Mouse (Mus musculus) liver, postnatal 0 days (tissue): ENCODE data around the gene Ddc. TPM values are rescaled to one million over a fixed set of nuclear protein-coding genes. Genes with fewer than 3 reads are reported as not detected.

Experiments used
- ATAC-seq: fragments of 200-750 bp; cut with Nextera tagmentation; 2 replicates; pipeline ENCODE4 v1.8.0; 2017; ENCODE audit warnings: mild to moderate bottlenecking, moderate library complexity
- DNase-seq: peaks from one replicate; pipeline ENCODE4 v3.0.0-alpha.2; 2016
- H3K27ac ChIP-seq: fragments of 300-500 bp; sonication (generic); 2 replicates; pipeline ENCODE4 v1.5.1; 2014; ENCODE audit warnings: antibody characterized with exemption, moderate library complexity, mild to moderate bottlenecking, low read depth
- H3K27me3 ChIP-seq: fragments of 300-500 bp; sonication (generic); 2 replicates; pipeline ENCODE4 v1.6.1; 2014; ENCODE audit warnings: low read length, control low read depth, mixed read lengths; ENCODE audit not compliant: insufficient read depth
- H3K36me3 ChIP-seq: fragments of 300-500 bp; sonication (generic); replicated peaks from 2 replicates; pipeline ENCODE4 v1.6.1; 2014; ENCODE audit warnings: mild to moderate bottlenecking, control low read depth, low read length, moderate library complexity, mixed read lengths; ENCODE audit not compliant: insufficient read depth
- H3K4me1 ChIP-seq: fragments of 300-500 bp; sonication (generic); 2 replicates; pipeline ENCODE4 v1.6.1; 2014; ENCODE audit warnings: antibody characterized with exemption, mild to moderate bottlenecking, control low read depth; ENCODE audit not compliant: insufficient read depth
- H3K4me2 ChIP-seq: fragments of 300-500 bp; sonication (generic); 2 replicates; pipeline ENCODE4 v1.6.1; 2014; ENCODE audit warnings: low read depth, mild to moderate bottlenecking, low read length, moderate library complexity, mixed read lengths
- H3K4me3 ChIP-seq: fragments of 300-500 bp; sonication (generic); 2 replicates; pipeline ENCODE4 v1.5.1; 2014; ENCODE audit warnings: low read depth, low read length
- H3K9ac ChIP-seq: fragments of 300-500 bp; sonication (generic); replicated peaks from 2 replicates; pipeline ENCODE4 v1.6.1; 2014; ENCODE audit warnings: mild to moderate bottlenecking, moderate library complexity
- H3K9me3 ChIP-seq: fragments of 300-500 bp; sonication (generic); 2 replicates; pipeline ENCODE4 v1.6.1; 2016; ENCODE audit warnings: mild to moderate bottlenecking, control low read depth, low read length, mixed read lengths
- CTCF ChIP-seq: sonication (generic); IDR thresholded peaks from 2 replicates; pipeline ENCODE4 v1.5.1; 2016; ENCODE audit warnings: antibody characterized with exemption, low read depth
- EP300 ChIP-seq: IDR thresholded peaks from 2 replicates; pipeline ENCODE4 v1.6.1; 2016; ENCODE audit warnings: antibody characterized with exemption, low read depth, mild to moderate bottlenecking
- WGBS: fragments of 180-500 bp; shearing (Covaris S2); extraction: QIAGEN DNeasy Blood & Tissue Kit; methylation state at CpG from one replicate; pipeline ENCODE4 v1.1.7; 2014; ENCODE audit not compliant: insufficient replicate concordance; 5-methylcytosine and 5-hydroxymethylcytosine counted together
- polyA plus RNA-seq: library from polyadenylated mRNA; unstranded; fragments of >200 nt; fragmentation: Nextera tagmentation; extraction: Ambion mirVana; gene quantifications from 2 replicates; pipeline ENCODE4 v1.2.1, GENCODE M21; 2015

Ddc gene
- polyA plus RNA-seq, 1 experiment from 2014 or later: 17.5 TPM

DNA sequence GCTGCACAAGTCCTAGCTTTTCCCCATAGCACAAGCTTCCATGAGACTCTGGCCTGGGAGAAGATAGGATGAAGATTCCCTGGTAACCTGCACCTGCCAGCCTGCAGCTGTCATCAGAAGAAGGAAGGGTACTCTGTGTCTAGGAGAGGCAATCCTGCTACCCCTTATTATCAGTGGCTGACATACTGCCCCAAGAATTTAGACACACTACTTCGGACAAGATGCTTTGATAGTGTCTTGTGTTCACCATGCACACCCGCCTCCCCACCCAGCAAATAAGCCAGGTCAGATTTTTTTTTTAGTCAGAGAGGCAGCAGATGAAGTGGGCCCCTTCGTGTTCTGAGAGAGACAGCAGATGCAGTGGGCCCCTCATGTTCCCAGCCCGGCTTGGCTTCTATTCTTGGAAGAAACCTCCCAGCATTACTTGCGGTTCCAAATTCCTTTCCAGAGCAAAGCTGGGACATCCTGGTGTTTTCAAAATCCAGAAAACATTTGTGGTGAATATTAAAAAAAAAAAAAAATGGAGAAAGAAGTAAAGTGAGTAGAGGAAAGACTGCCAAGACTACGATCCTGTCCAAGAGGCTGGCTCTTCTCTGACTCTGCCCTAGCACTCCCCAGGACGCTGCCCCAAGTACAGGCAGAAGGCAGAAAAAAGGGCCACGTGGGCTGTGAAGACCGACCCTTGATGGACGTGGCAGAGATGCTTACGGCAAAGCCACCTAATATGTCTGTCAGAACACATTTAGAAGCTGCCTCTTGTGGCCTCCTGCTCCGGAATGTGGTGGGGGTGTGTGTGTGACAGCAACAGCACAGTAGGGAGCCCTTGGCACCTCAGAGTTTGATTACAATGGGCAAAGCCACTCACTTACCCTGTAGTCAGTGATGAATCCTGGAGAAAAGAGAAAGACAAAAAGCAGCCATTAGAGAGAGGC, 73.7 kb downstream of the Ddc start:
- 61% methylated on average over 12 of the region's 12 CpGs for WGBS
- no peak overlapping the region for H3K4me2 ChIP-seq
- no peak overlapping the region for H3K9ac ChIP-seq
- DNase-seq (no peak), ATAC-seq (no peak)
- no peak overlapping the region for H3K4me3 ChIP-seq
- TF ChIP-seq CTCF: no peak
- TF ChIP-seq EP300: no peak
- H3K36me3 ChIP-seq: no peaks in the 10 kb centered on the region
- peaks cover 20% of the 10 kb centered on the region for H3K4me1 ChIP-seq
- 0 out of 2 replicates have a peak, but pooled peaks cover 2% of the 10 kb centered on the region for H3K27me3 ChIP-seq
- H3K9me3 ChIP-seq: no peaks in the 10 kb centered on the region
- H3K27ac ChIP-seq: no peak overlapping the region

DNA sequence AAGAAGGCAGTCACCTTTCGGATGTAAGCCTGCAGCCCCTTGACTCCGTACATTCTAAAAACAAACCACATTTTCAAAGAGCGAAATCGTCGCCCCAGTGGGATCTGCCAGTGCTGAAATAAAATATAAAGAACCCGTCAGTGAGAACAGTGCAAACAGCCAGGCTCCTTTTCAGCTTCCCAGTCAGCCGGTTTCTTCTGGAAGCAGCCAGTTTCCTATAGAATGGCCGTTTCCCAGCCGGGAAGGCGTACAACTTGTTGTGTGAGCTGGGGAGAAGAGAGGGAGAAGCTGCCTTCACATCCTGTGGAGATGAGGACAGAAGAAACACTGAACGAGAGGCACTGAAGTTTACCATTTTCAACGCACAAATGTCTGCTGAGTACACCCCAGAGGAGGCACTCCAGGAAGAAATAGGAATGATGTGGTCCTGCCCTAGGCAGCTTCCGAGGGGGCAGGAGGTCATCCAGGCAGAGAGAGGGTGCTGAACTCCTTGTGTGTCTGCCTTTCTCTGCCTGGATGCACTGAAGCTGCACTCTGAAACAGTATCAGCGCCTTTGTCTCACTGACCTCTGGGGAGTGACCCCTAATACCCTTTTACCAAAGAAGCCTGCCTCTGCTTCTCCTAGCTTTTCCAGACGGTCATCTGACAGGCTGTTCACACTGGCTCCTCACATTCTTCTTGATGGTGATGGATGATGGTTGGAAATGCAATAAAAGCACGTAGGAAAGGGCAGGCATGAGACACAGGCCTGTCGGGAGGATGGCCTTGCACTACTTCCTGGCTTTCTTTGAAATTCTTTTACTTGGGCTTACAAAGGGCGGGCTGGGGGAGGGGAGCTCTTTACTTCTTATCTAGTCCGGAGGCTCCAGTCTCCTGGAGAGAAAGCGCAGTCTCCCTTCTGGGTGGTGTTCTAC, 75.5 kb downstream of the Ddc start:
- Histone ChIP-seq H3K4me3 (no peak overlapping the region), H3K27ac (peak overlapping the region; percentile 31), H3K9me3 (no peaks in the 10 kb centered on the region), H3K36me3 (no peaks in the 10 kb centered on the region), H3K9ac (peak overlapping the region; percentile 26), H3K27me3 (no peaks in the 10 kb centered on the region), H3K4me1 (peaks cover 17% of the 10 kb centered on the region), H3K4me2 (no peak overlapping the region)
- TF ChIP-seq CTCF: no peak
- 0 out of 2 replicates have a peak, but pooled peaks have one; percentile 25 for TF ChIP-seq EP300
- DNase-seq: no peak
- WGBS: 54% methylated on average over 20 of the region's 20 CpGs
- peak; percentile 34 for ATAC-seq

- Histone ChIP-seq H3K27me3 (no peaks in the 10 kb centered on the region), H3K4me3 (no peak overlapping the region), H3K36me3 (no peaks in the 10 kb centered on the region), H3K4me1 (peaks cover 21% of the 10 kb centered on the region), H3K4me2 (no peak overlapping the region), H3K9me3 (no peaks in the 10 kb centered on the region), H3K9ac (no peak overlapping the region), H3K27ac (peak overlapping the region; percentile 31)
- DNase-seq: no peak
- no peak for TF ChIP-seq EP300
- TF ChIP-seq CTCF: no peak
- 0 out of 2 replicates have a peak, but pooled peaks have one; percentile 7 for ATAC-seq
- 35% methylated on average over 16 of the region's 16 CpGs for WGBS
Observed at GRCm38 (mm10) chr11:11821387-11821975, 76.5 kb downstream of the Ddc start.

- Histone ChIP-seq H3K27ac (no peak overlapping the region), H3K9me3 (no peaks in the 10 kb centered on the region), H3K4me2 (no peak overlapping the region), H3K9ac (no peak overlapping the region), H3K4me1 (peaks cover 21% of the 10 kb centered on the region), H3K27me3 (no peaks in the 10 kb centered on the region), H3K4me3 (no peak overlapping the region), H3K36me3 (no peaks in the 10 kb centered on the region)
- 43% methylated on average over 3 of the region's 3 CpGs for WGBS
- ATAC-seq: no peak
- no peak for DNase-seq
- no peak for TF ChIP-seq EP300
- no peak for TF ChIP-seq CTCF
Observed at GRCm38 (mm10) chr11:11820737-11821136, 77.2 kb downstream of the Ddc start.

- WGBS: 14% methylated on average over 2 of the region's 2 CpGs
- H3K4me1 ChIP-seq: peaks cover 21% of the 10 kb centered on the region
- ATAC-seq: peak; percentile 59
Observed at GRCm38 (mm10) chr11:11820251-11820650, 77.7 kb downstream of the Ddc start.

DNA sequence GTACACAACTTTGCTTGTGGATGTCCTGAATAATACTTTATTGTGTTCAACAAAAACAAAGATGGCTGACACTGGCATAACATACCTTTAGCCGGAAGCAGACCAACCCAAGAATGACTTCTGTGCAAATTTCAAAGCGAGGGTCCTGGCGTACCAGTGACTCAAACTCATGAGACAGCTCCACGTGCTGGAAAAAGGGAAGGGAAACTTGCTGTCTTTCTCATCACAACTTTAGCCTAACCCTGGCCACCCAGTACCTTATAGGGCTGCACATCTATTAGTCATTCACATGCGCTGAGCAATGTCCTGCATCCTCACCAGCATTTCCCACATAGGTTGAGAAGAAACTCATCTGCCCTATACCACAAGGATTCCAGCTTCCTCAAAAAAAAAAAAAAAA, 78.7 kb downstream of the Ddc start:
- WGBS: 82% methylated on average over 5 of the region's 5 CpGs

More at GRCm38 (mm10) chr11:11820251-11820650, 77.7 kb downstream of the Ddc start:
- Histone ChIP-seq H3K27ac (no peak overlapping the region), H3K36me3 (no peaks in the 10 kb centered on the region), H3K27me3 (no peaks in the 10 kb centered on the region), H3K4me3 (no peak overlapping the region), H3K9me3 (no peaks in the 10 kb centered on the region), H3K4me2 (no peak overlapping the region), H3K9ac (no peak overlapping the region)
- TF ChIP-seq CTCF: peak; percentile 95
- TF ChIP-seq EP300: no peak
- DNase-seq: peak; percentile 79

More for the DNA sequence above, 78.7 kb downstream of the Ddc start:
- TF ChIP-seq EP300 (no peak), CTCF (no peak)
- no peak for DNase-seq
- no peak for ATAC-seq
- H3K4me2 ChIP-seq: no peak overlapping the region
- no peak overlapping the region for H3K9ac ChIP-seq
- peaks cover 27% of the 10 kb centered on the region for H3K4me1 ChIP-seq
- H3K27me3 ChIP-seq: no peaks in the 10 kb centered on the region
- no peak overlapping the region for H3K4me3 ChIP-seq
- no peaks in the 10 kb centered on the region for H3K36me3 ChIP-seq
- no peak overlapping the region for H3K27ac ChIP-seq
- no peaks in the 10 kb centered on the region for H3K9me3 ChIP-seq
